ENCODE assay signal across 8 mouse cellular contexts in genomic region chr11:77093208-77093607, GRCm38 (mm10). TPM values are rescaled to one million over a fixed set of nuclear protein-coding genes. Genes with fewer than 3 reads are reported as not detected.
DNase-seq lines count a peak whose midpoint lies in the region; ATAC-seq and TF ChIP-seq lines count a peak whose summit lies in the region.

No protein-coding gene starts in this region.

- H3K27me3 ChIP-seq in forebrain, embryonic 12.5 days, result 0 out of 2 replicates have a peak, but pooled peaks cover 3% of the 10 kb centered on the region
- no peaks in the 10 kb centered on the region for H3K27me3 ChIP-seq in hindbrain, embryonic 15.5 days
- no peaks in the 10 kb centered on the region for H3K27me3 ChIP-seq in liver, embryonic 13.5 days
- H3K27me3 ChIP-seq in neural tube, embryonic 12.5 days (replicated peaks), result no peaks in the 10 kb centered on the region

- H3K9me3 ChIP-seq in forebrain, embryonic 12.5 days, result no peaks in the 10 kb centered on the region
- H3K9me3 ChIP-seq in hindbrain, embryonic 15.5 days, result no peaks in the 10 kb centered on the region
- H3K9me3 ChIP-seq in liver, embryonic 13.5 days (replicated peaks), result no peaks in the 10 kb centered on the region
- H3K9me3 ChIP-seq in neural tube, embryonic 12.5 days, result no peaks in the 10 kb centered on the region

- no peak overlapping the region for H3K9ac ChIP-seq in forebrain, embryonic 12.5 days
- no peak overlapping the region for H3K9ac ChIP-seq in hindbrain, embryonic 15.5 days
- no peak overlapping the region for H3K9ac ChIP-seq in liver, embryonic 13.5 days
- no peak overlapping the region for H3K9ac ChIP-seq in neural tube, embryonic 12.5 days

- H3K36me3 ChIP-seq in forebrain, embryonic 12.5 days (replicated peaks), result no peaks in the 10 kb centered on the region
- no peaks in the 10 kb centered on the region for H3K36me3 ChIP-seq in hindbrain, embryonic 15.5 days
- no peaks in the 10 kb centered on the region for H3K36me3 ChIP-seq in liver, embryonic 13.5 days
- H3K36me3 ChIP-seq in neural tube, embryonic 12.5 days, result no peaks in the 10 kb centered on the region

- peak overlapping the region; percentile 45 for H3K4me2 ChIP-seq in forebrain, embryonic 12.5 days
- peak overlapping the region; percentile 54 for H3K4me2 ChIP-seq in hindbrain, embryonic 15.5 days
- peak overlapping the region; percentile 41 for H3K4me2 ChIP-seq in liver, embryonic 13.5 days
- H3K4me2 ChIP-seq in neural tube, embryonic 12.5 days (replicated peaks), result peak overlapping the region; percentile 48

- H3K4me1 ChIP-seq in lung, adult 2 months (ENCODE audit: control insufficient read depth, insufficient read depth, low read length), result no peaks in the 10 kb centered on the region
- H3K4me1 ChIP-seq in forebrain, embryonic 12.5 days, result 0 out of 2 replicates have a peak, but pooled peaks cover 4% of the 10 kb centered on the region
- peaks cover 3% of the 10 kb centered on the region; the same call in 1 of the 2 replicates for H3K4me1 ChIP-seq in hindbrain, embryonic 15.5 days (replicated peaks)
- no peaks in the 10 kb centered on the region for H3K4me1 ChIP-seq in liver, embryonic 13.5 days (replicated peaks)
- H3K4me1 ChIP-seq in neural tube, embryonic 12.5 days, result no peaks in the 10 kb centered on the region

- no peak for ATAC-seq in forebrain, embryonic 12.5 days (ENCODE audit: low FRiP score)
- ATAC-seq in hindbrain, embryonic 15.5 days (ENCODE audit: low FRiP score, low read depth), result no peak
- ATAC-seq in liver, embryonic 13.5 days (ENCODE audit: low read depth), result no peak
- no peak for ATAC-seq in neural tube, embryonic 12.5 days (ENCODE audit: low FRiP score, low read depth)
- no peak for ATAC-seq in megakaryocyte-erythroid progenitor cell, adult 5-6 weeks (replicated peaks; ENCODE audit: low FRiP score, low TSS enrichment, poor library complexity, severe bottlenecking)

- peak; percentile 46 for DNase-seq in lung, adult 2 months
- no peak for DNase-seq in lung, adult 18-20 months
- peak; percentile 66 for DNase-seq in adrenal gland, postnatal 10 days
- no peak for DNase-seq in liver, embryonic 13.5 days

- TF ChIP-seq CTCF in lung, adult 2 months (IDR thresholded peaks at IDR 0.05; ENCODE audit: insufficient read depth, low read length), result peak; percentile 57

- no peak overlapping the region for H3K27ac ChIP-seq in forebrain, embryonic 12.5 days
- H3K27ac ChIP-seq in hindbrain, embryonic 15.5 days (replicated peaks), result no peak overlapping the region
- H3K27ac ChIP-seq in liver, embryonic 13.5 days, result no peak overlapping the region
- H3K27ac ChIP-seq in neural tube, embryonic 12.5 days, result no peak overlapping the region

- no peak for TF ChIP-seq POLR2A in lung, adult 2 months (IDR thresholded peaks at IDR 0.05; ENCODE audit: borderline replicate concordance, extremely low read depth, low read depth, low read length)

- 2% methylated on average over 11 of the region's 11 CpGs for WGBS in lung, adult 2 months
- WGBS in forebrain, embryonic 12.5 days, result 2% methylated on average over 11 of the region's 11 CpGs
- WGBS in hindbrain, embryonic 15.5 days, result 4% methylated on average over 11 of the region's 11 CpGs
- under 1% methylated on average over 11 of the region's 11 CpGs for WGBS in liver, embryonic 13.5 days (ENCODE audit: insufficient replicate concordance)
- 1% methylated on average over 11 of the region's 11 CpGs for WGBS in neural tube, embryonic 12.5 days

- no peak overlapping the region for H3K4me3 ChIP-seq in lung, adult 2 months (replicated peaks; ENCODE audit: extremely low read depth, low read depth, low read length)
- H3K4me3 ChIP-seq in forebrain, embryonic 12.5 days (replicated peaks), result no peak overlapping the region; the same call in 1 of the 2 replicates
- peak overlapping the region; percentile 24 for H3K4me3 ChIP-seq in hindbrain, embryonic 15.5 days
- H3K4me3 ChIP-seq in liver, embryonic 13.5 days (replicated peaks), result peak overlapping the region; percentile 28
- H3K4me3 ChIP-seq in neural tube, embryonic 12.5 days, result no peak overlapping the region

RNA-seq across cellular contexts. Expression of gene Nsrp1, which starts 15.0 kb away (rescaled TPM):
- 0.78 and 1.8 TPM in 2 replicates for polyA plus RNA-seq in lung, adult 2 months (2012; rRNA removed)
- total RNA-seq in adrenal gland, postnatal 10 days (2021), result 10 to 100 TPM; 23.7 to 24.4 TPM
- polyA plus RNA-seq in forebrain, embryonic 12.5 days (2016; fragmentation: Nextera tagmentation; extraction: Ambion mirVana), result 75.6 and 79.9 TPM in 2 replicates
- polyA plus RNA-seq in hindbrain, embryonic 15.5 days (2015; fragmentation: Nextera tagmentation; extraction: Ambion mirVana), result 53.7 and 54.3 TPM in 2 replicates
- 31.9 and 38.4 TPM in 2 replicates for polyA plus RNA-seq in liver, embryonic 13.5 days (2015; fragmentation: Nextera tagmentation; extraction: Ambion mirVana)
- polyA plus RNA-seq in neural tube, embryonic 12.5 days (2016; fragmentation: Nextera tagmentation; extraction: Ambion mirVana), result 60.4 and 66.0 TPM in 2 replicates
- 47.9 and 49.9 TPM in 2 replicates for total RNA-seq in megakaryocyte-erythroid progenitor cell, adult 5-6 weeks (2014; fragmentation: Nextera tagmentation)
- 18.0 and 24.0 TPM in 2 replicates for total RNA-seq in megakaryocyte-erythroid progenitor cell, adult 5-6 weeks (2017)

Comparison
In these comparisons a context has a peak if more than half of its experiments do, and no peak if none do; other contexts are left out.
1. DNase-seq: peak in lung, adult 2 months (single experiment) and adrenal gland, postnatal 10 days (single experiment); none in lung, adult 18-20 months (0 of 2) and liver, embryonic 13.5 days (single experiment).
2. H3K4me3 ChIP-seq: peak in hindbrain, embryonic 15.5 days (single experiment) and liver, embryonic 13.5 days (single experiment); none in lung, adult 2 months (single experiment), forebrain, embryonic 12.5 days (single experiment) and neural tube, embryonic 12.5 days (single experiment).
3. RNA of gene Nsrp1, which starts 15.0 kb away (polyA plus RNA-seq): 75.6 to 79.9 TPM in forebrain, embryonic 12.5 days, 60.4 to 66.0 TPM in neural tube, embryonic 12.5 days, 53.7 to 54.3 TPM in hindbrain, embryonic 15.5 days and 31.9 to 38.4 TPM in liver, embryonic 13.5 days; 0.78 to 1.8 TPM in lung, adult 2 months; every median in the first group is over 10 times any median in the second.
4. Peak in every context shown above with its lines, with median percentiles within 50 percentile points of each other: H3K4me2 ChIP-seq.